Mouse (Mus musculus) embryonic facial prominence, embryonic 11.5 days (tissue): ENCODE measurements around the gene Wdr91. TPM values are rescaled to one million over a fixed set of nuclear protein-coding genes. Genes with fewer than 3 reads are reported as not detected.

ENCODE experiments used
- ATAC-seq: fragments of 200-750 bp; cut with Nextera tagmentation; replicated peaks from 2 replicates; pipeline ENCODE4 v1.8.0; 2017; ENCODE audit warnings: low read depth; ENCODE audit not compliant: insufficient number of reproducible peaks, low FRiP score, low TSS enrichment
- DNase-seq: peaks from one replicate; pipeline ENCODE4 v3.0.0-alpha.2; 2015; ENCODE audit warnings: low spot score
- H3K27ac ChIP-seq: fragments of 300-500 bp; sonication (generic); replicated peaks from 2 replicates; pipeline ENCODE4 v1.5.1; 2014; ENCODE audit warnings: mild to moderate bottlenecking, low read depth, low read length, control low read depth
- H3K27me3 ChIP-seq: fragments of 300-500 bp; sonication (generic); 2 replicates; pipeline ENCODE4 v1.6.1; 2014; ENCODE audit warnings: mild to moderate bottlenecking, low read length, moderate library complexity, mixed read lengths; ENCODE audit not compliant: control insufficient read depth, insufficient read depth
- H3K36me3 ChIP-seq: fragments of 300-500 bp; sonication (generic); replicated peaks from 2 replicates; pipeline ENCODE4 v1.6.1; 2014; ENCODE audit warnings: low read depth, mild to moderate bottlenecking, low read length, moderate library complexity, mixed read lengths; ENCODE audit not compliant: control insufficient read depth, insufficient read depth
- H3K4me1 ChIP-seq: fragments of 300-500 bp; sonication (generic); 2 replicates; pipeline ENCODE4 v1.6.1; 2014; ENCODE audit warnings: low read length, mixed read lengths; ENCODE audit not compliant: control insufficient read depth, insufficient read depth
- H3K4me2 ChIP-seq: fragments of 300-500 bp; sonication (generic); 2 replicates; pipeline ENCODE4 v1.6.1; 2014; ENCODE audit warnings: low read depth, mild to moderate bottlenecking, control low read depth, low read length, moderate library complexity
- H3K4me3 ChIP-seq: fragments of 300-500 bp; sonication (generic); 2 replicates; pipeline ENCODE4 v1.5.1; 2014; ENCODE audit warnings: low read depth, low read length, control low read depth
- H3K9ac ChIP-seq: fragments of 300-500 bp; sonication (generic); replicated peaks from 2 replicates; pipeline ENCODE4 v1.6.1; 2014; ENCODE audit warnings: mild to moderate bottlenecking, control low read depth, low read length
- H3K9me3 ChIP-seq: fragments of 300-500 bp; sonication (generic); replicated peaks from 2 replicates; pipeline ENCODE4 v1.6.1; 2016; ENCODE audit warnings: mild to moderate bottlenecking, low read length, inconsistent platforms, mixed read lengths; ENCODE audit not compliant: control insufficient read depth
- WGBS: fragments of 180-500 bp; shearing (Covaris S2); extraction: QIAGEN DNeasy Blood & Tissue Kit; methylation state at CpG from one replicate; pipeline ENCODE4 v1.1.7; 2014; 5-methylcytosine and 5-hydroxymethylcytosine counted together
- polyA plus RNA-seq: library from polyadenylated mRNA; unstranded; fragments of >200 nt; fragmentation: Nextera tagmentation; extraction: Ambion mirVana; gene quantifications from 2 replicates; pipeline ENCODE4 v1.2.1, GENCODE M21; 2014

Wdr91 gene
- polyA plus RNA-seq, 1 experiment from 2014 or later, result 11.9 TPM

DNA sequence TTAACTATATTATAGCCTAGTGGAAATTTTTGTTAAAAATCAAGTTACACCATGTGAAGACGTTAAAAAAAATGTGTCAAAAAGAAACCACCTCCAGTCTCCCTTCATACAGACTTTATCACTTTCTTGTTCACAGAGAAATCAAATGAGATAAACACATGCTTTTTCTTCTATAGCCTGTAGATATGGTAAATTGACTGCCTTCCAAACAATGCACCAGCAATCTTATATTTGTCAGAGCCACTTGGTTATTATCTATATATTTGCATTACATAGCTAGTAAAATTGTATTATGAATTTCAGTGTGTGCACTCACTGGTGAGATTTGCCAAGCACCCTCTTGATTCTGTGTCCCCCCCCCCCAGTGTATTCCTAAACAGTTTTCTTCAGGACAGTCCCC lies 22.0 kb upstream of the Wdr91 start:
- no peaks in the 10 kb centered on the region for H3K27me3 ChIP-seq

DNA sequence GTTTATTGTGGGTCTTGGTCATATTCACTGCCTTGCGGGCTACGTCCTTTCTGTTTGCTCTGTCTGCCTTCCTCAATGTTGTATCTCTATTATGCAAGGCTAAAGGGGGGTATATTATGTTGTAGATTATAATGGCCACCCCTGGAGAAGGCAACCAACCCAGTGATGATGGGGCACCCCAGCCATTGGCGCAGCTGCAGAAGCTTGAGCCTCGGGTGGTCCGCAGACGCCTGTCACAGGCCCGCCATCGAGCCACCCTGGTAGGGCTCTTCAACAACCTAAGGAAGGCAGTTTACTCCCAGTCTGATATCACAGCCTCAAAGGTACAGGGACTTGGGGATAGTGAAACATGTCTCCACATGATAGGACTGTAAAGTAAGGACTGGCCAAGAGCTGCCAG lies 16.9 kb upstream of the Wdr91 start:
- no peak overlapping the region for H3K4me2 ChIP-seq
- H3K4me1 ChIP-seq, result no peaks in the 10 kb centered on the region
- DNase-seq, result no peak
- no peak overlapping the region for H3K27ac ChIP-seq
- WGBS, result 96% methylated on average over 8 of the region's 8 CpGs
- no peak for ATAC-seq
- H3K27me3 ChIP-seq, result no peaks in the 10 kb centered on the region
- H3K9ac ChIP-seq, result no peak overlapping the region
- no peak overlapping the region for H3K4me3 ChIP-seq
- H3K9me3 ChIP-seq, result no peaks in the 10 kb centered on the region
- H3K36me3 ChIP-seq, result no peaks in the 10 kb centered on the region

More for the DNA sequence above, 22.0 kb upstream of the Wdr91 start:
- H3K4me3 ChIP-seq, result no peak overlapping the region
- H3K9me3 ChIP-seq, result no peaks in the 10 kb centered on the region
- H3K9ac ChIP-seq, result no peak overlapping the region
- H3K36me3 ChIP-seq, result no peaks in the 10 kb centered on the region
- H3K27ac ChIP-seq, result no peak overlapping the region
- DNase-seq (no peak), ATAC-seq (no peak)
- H3K4me2 ChIP-seq, result no peak overlapping the region
- no peaks in the 10 kb centered on the region for H3K4me1 ChIP-seq
- WGBS, result 82% methylated on average over 1 of the region's 1 CpGs

DNA sequence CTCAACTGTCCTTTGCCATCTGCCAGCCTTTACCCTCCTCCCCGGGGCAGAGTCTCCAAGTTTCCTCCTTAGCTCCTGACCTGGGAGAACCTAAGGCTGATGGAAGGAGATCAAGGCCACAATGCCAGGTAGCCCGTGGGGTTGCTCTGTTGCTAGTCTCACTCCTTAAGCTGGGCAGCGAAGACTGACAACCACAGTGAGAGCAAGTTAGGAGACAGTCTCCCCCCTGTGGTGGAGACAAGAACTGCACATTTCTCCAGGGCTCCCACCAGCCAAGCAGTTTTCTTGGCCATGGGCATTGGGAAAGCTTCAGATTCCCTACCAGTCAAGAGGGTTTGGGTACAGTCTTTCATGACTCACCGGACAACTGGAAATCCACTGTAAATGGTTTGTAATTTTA lies 16.5 kb upstream of the Wdr91 start:
- H3K4me3 ChIP-seq, result no peak overlapping the region
- no peak overlapping the region for H3K4me2 ChIP-seq
- ATAC-seq (no peak), DNase-seq (peak; percentile 83)
- no peaks in the 10 kb centered on the region for H3K27me3 ChIP-seq
- no peak overlapping the region for H3K27ac ChIP-seq
- no peaks in the 10 kb centered on the region for H3K36me3 ChIP-seq
- H3K9ac ChIP-seq, result no peak overlapping the region
- no peaks in the 10 kb centered on the region for H3K4me1 ChIP-seq
- WGBS, result 49% methylated on average over 4 of the region's 4 CpGs
- no peaks in the 10 kb centered on the region for H3K9me3 ChIP-seq

DNA sequence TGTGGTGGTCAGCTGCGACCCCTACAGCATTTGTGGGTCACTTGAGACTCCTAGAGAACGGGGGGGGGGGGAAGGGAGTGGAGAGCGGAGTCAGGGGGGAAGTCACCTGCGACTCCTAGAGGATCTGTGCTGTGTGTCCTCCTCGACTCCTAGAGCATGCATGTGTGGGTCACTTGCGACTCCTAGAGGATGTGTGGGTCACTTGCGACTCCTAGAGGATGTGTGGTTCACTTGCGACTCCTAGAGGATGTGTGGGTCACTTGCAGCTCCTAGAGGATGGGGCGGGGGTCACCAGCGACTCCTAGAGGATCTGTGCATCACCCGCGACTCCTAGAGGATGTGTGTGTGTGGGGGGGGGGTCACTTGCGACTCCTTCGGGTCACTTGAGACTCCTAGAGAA lies 11.3 kb upstream of the Wdr91 start:
- Histone ChIP-seq H3K27me3 (no peaks in the 10 kb centered on the region), H3K27ac (no peak overlapping the region), H3K36me3 (no peaks in the 10 kb centered on the region), H3K4me2 (no peak overlapping the region), H3K4me1 (no peaks in the 10 kb centered on the region; the same call in 1 of the 2 replicates), H3K4me3 (no peak overlapping the region), H3K9ac (no peak overlapping the region), H3K9me3 (no peaks in the 10 kb centered on the region)
- ATAC-seq (0 out of 2 replicates have a peak, but pooled peaks have one; percentile 29), DNase-seq (peak; percentile 61)
- 52% methylated on average over 14 of the region's 14 CpGs for WGBS

GRCm38 (mm10) chr6:34920631-34921030 lies 10.0 kb upstream of the Wdr91 start:
- no peaks in the 10 kb centered on the region for H3K36me3 ChIP-seq
- no peaks in the 10 kb centered on the region for H3K27me3 ChIP-seq
- no peak overlapping the region for H3K4me2 ChIP-seq
- no peaks in the 10 kb centered on the region; the same call in 1 of the 2 replicates for H3K4me1 ChIP-seq
- no peak overlapping the region for H3K27ac ChIP-seq
- H3K4me3 ChIP-seq, result no peak overlapping the region
- ATAC-seq (no peak), DNase-seq (no peak)
- H3K9ac ChIP-seq, result no peak overlapping the region
- no peaks in the 10 kb centered on the region for H3K9me3 ChIP-seq
- 93% methylated on average over 12 of the region's 12 CpGs for WGBS

DNA sequence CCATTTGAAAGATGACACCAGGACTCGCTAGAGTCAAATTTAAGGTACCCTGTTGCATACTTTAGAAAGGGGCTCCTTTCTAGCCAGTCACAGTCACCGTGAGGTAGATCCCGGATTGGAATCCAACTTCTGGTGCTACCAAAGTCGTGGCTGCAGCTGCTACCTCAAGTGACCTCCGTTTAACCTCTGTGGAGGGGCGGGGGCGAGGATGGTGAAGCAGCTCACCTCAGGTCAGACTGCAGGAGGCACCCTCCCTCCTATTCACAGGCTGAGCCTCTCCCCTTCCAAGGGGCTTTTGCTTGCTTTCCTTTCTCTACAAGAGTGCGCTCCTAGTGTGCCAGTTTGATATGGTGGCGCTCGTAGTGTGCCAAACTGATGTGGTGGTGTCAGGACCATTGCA lies 9.3 kb upstream of the Wdr91 start, which contains the start of gene Stra8:
Stra8 (plus strand) TSS at position 208 of the 400 bp plus-strand sequence.
- ATAC-seq, result no peak
- no peak within 1 kb of the TSS for H3K4me2 ChIP-seq
- H3K27ac ChIP-seq, result no peak within 1 kb of the TSS
- no peak for DNase-seq
- no peak within 1 kb of the TSS for H3K4me3 ChIP-seq
- H3K36me3 ChIP-seq, result no peaks in the 10 kb centered on the region
- H3K27me3 ChIP-seq, result no peaks in the 10 kb centered on the region
- no peak within 1 kb of the TSS for H3K9ac ChIP-seq
- no peaks in the 10 kb centered on the region; the same call in 1 of the 2 replicates for H3K4me1 ChIP-seq
- no peaks in the 10 kb centered on the region for H3K9me3 ChIP-seq
- WGBS, result 41% methylated on average over 10 of the region's 10 CpGs

- ATAC-seq (no peak), DNase-seq (no peak)
- Histone ChIP-seq H3K27ac (no peak overlapping the region), H3K27me3 (no peaks in the 10 kb centered on the region), H3K9me3 (no peaks in the 10 kb centered on the region), H3K9ac (no peak overlapping the region), H3K4me1 (no peaks in the 10 kb centered on the region; the same call in 1 of the 2 replicates), H3K36me3 (no peaks in the 10 kb centered on the region), H3K4me2 (no peak overlapping the region), H3K4me3 (no peak overlapping the region)
- WGBS, result 68% methylated on average over 7 of the region's 7 CpGs
Measured at GRCm38 (mm10) chr6:34919146-34919545, 8.5 kb upstream of the Wdr91 start.

- Histone ChIP-seq H3K27ac (no peak overlapping the region), H3K4me1 (no peaks in the 10 kb centered on the region), H3K9me3 (no peaks in the 10 kb centered on the region), H3K4me2 (no peak overlapping the region), H3K4me3 (no peak overlapping the region), H3K27me3 (no peaks in the 10 kb centered on the region), H3K9ac (no peak overlapping the region), H3K36me3 (no peaks in the 10 kb centered on the region)
- no peak for ATAC-seq
- DNase-seq, result no peak
- WGBS, result 82% methylated on average over 3 of the region's 3 CpGs
Measured at GRCm38 (mm10) chr6:34914462-34914861, 3.8 kb upstream of the Wdr91 start.
